Mouse (Mus musculus) myocyte (in vitro differentiated cells): ENCODE measurements around the gene Id3. TPM values are rescaled to one million over a fixed set of nuclear protein-coding genes. Genes with fewer than 3 reads are reported as not detected.

Source experiments
- H3K27me3 ChIP-seq: one replicate; pipeline ENCODE4 v1.6.1; 2011; ENCODE audit not compliant: control insufficient read depth, insufficient read depth, insufficient read length
- H3K36me3 ChIP-seq: one replicate; pipeline ENCODE4 v1.6.1; 2011; ENCODE audit not compliant: control insufficient read depth, insufficient read depth
- H3K4me2 ChIP-seq: one replicate; pipeline ENCODE4 v1.6.1; 2011; ENCODE audit warnings: low read depth, control low read depth
- H3K4me3 ChIP-seq: one replicate; pipeline ENCODE4 v1.5.1; 2011; ENCODE audit warnings: mild to moderate bottlenecking, control low read depth, moderate library complexity
- H3K79me2 ChIP-seq: one replicate; pipeline ENCODE4 v1.6.1; 2011; ENCODE audit not compliant: control insufficient read depth, insufficient read depth
- H3ac ChIP-seq: one replicate; pipeline ENCODE4 v1.6.1; 2011; ENCODE audit not compliant: control insufficient read depth, insufficient read length
- CEBPB ChIP-seq: IDR thresholded peaks from 2 replicates; pipeline ENCODE4 v1.6.1; 2011; ENCODE audit warnings: mild to moderate bottlenecking, moderate library complexity; ENCODE audit not compliant: poor library complexity, insufficient read depth, severe bottlenecking
- E2F4 ChIP-seq: IDR thresholded peaks from one replicate; pipeline ENCODE4 v1.6.1; 2011; ENCODE audit warnings: mild to moderate bottlenecking, control low read depth, moderate library complexity; ENCODE audit not compliant: insufficient read depth
- MAX ChIP-seq: IDR thresholded peaks from one replicate; pipeline ENCODE4 v1.6.1; 2011; ENCODE audit warnings: low read depth, mild to moderate bottlenecking, control low read depth
- MYOD1 ChIP-seq, 3 experiments: IDR thresholded peaks; one replicate each; pipeline ENCODE4 v1.6.1; 2011; ENCODE audit warnings: control low read depth in 2 of 3, low read depth in 2 of 3, mild to moderate bottlenecking in 2 of 3, moderate library complexity in 1 of 3; ENCODE audit not compliant: insufficient read length in 2 of 3, control insufficient read depth in 1 of 3
- MYOG ChIP-seq, 3 experiments: IDR thresholded peaks; one replicate each; pipeline ENCODE4 v1.6.1; 2011; ENCODE audit warnings: control low read depth in 2 of 3, low read depth in 2 of 3, mild to moderate bottlenecking in 2 of 3; ENCODE audit not compliant: insufficient read length in 2 of 3, control insufficient read depth in 1 of 3, insufficient read depth in 1 of 3
- POLR2A ChIP-seq: IDR thresholded peaks from one replicate; pipeline ENCODE4 v1.6.1; 2011; ENCODE audit warnings: low read depth, mild to moderate bottlenecking, control low read depth, moderate library complexity; ENCODE audit not compliant: insufficient read length
- POLR2AphosphoS2 ChIP-seq: IDR thresholded peaks from one replicate; pipeline ENCODE4 v1.6.1; 2011; ENCODE audit warnings: low read depth, control low read depth; ENCODE audit not compliant: insufficient read length
- REST ChIP-seq: IDR thresholded peaks from one replicate; pipeline ENCODE4 v1.6.1; 2011; ENCODE audit warnings: mild to moderate bottlenecking, control low read depth, moderate library complexity; ENCODE audit not compliant: insufficient read depth, insufficient read length
- SRF ChIP-seq: IDR thresholded peaks from one replicate; pipeline ENCODE4 v1.6.1; 2011; ENCODE audit warnings: low read depth; ENCODE audit not compliant: control insufficient read depth, insufficient read length
- TCF12 ChIP-seq: IDR thresholded peaks from one replicate; pipeline ENCODE4 v1.6.1; 2011; ENCODE audit warnings: mild to moderate bottlenecking, control low read depth; ENCODE audit not compliant: poor library complexity, insufficient read depth, severe bottlenecking
- TCF3 ChIP-seq: IDR thresholded peaks from one replicate; pipeline ENCODE4 v1.6.1; 2011; ENCODE audit warnings: low read depth, control low read depth; ENCODE audit not compliant: insufficient read length
- USF1 ChIP-seq: IDR thresholded peaks from one replicate; pipeline ENCODE4 v1.6.1; 2011; ENCODE audit warnings: low read depth, mild to moderate bottlenecking, control low read depth, moderate library complexity
- polyA plus RNA-seq: library from polyadenylated mRNA; unstranded; fragments of >200 nt; fragmentation: generic; extraction: Trizol; gene quantifications from one replicate; pipeline ENCODE4 v1.2.1, GENCODE M21; 2012; ENCODE audit warnings: missing spikeins

The Id3 gene
- polyA plus RNA-seq, 1 experiment: 15.2 TPM

- peak overlapping the region; percentile 98 for H3K4me3 ChIP-seq
- no peak overlapping the region for H3ac ChIP-seq
These were observed 28.2 kb downstream of the Id3 start for GRCm38 (mm10) chr4:136171455-136171854.

GRCm38 (mm10) chr4:136172011-136172541, 28.8 kb downstream of the Id3 start, which contains the start of gene E2f2:
E2f2 (plus strand) TSS chr4:136172394.
- Histone ChIP-seq H3ac (peak within 1 kb of the TSS; percentile 97), H3K36me3 (peaks cover 7% of the 10 kb centered on the region), H3K4me3 (peak within 1 kb of the TSS; percentile 98), H3K79me2 (peaks cover 37% of the 10 kb centered on the region), H3K27me3 (no peaks in the 10 kb centered on the region), H3K4me2 (peak within 1 kb of the TSS; percentile 98)
- TF ChIP-seq MYOD1 (IDR thresholded peaks at IDR 0.05; ENCODE audit: control insufficient read depth in 1 of 3, insufficient read length in 2 of 3, low read depth in 2 of 3) (no peak), REST (no peak), E2F4 (peak; percentile 76)

More at GRCm38 (mm10) chr4:136171455-136171854, 28.2 kb downstream of the Id3 start:
- Histone ChIP-seq H3K4me2 (peak overlapping the region; percentile 98), H3K36me3 (peaks cover 7% of the 10 kb centered on the region), H3K79me2 (peaks cover 35% of the 10 kb centered on the region), H3K27me3 (no peaks in the 10 kb centered on the region)
- no peak for TF ChIP-seq E2F4
- TF ChIP-seq CEBPB: no peak
- TF ChIP-seq USF1: no peak
- no peak for TF ChIP-seq POLR2AphosphoS2
- TF ChIP-seq MYOD1 (IDR thresholded peaks at IDR 0.05; ENCODE audit: control insufficient read depth in 1 of 3, insufficient read length in 2 of 3, low read depth in 2 of 3): no peak
- no peak for TF ChIP-seq MAX

- H3K27me3 ChIP-seq: no peaks in the 10 kb centered on the region
- H3K79me2 ChIP-seq: peaks cover 37% of the 10 kb centered on the region
- H3K36me3 ChIP-seq: peaks cover 7% of the 10 kb centered on the region
- TF ChIP-seq MYOD1 (IDR thresholded peaks at IDR 0.05; ENCODE audit: control insufficient read depth in 1 of 3, insufficient read length in 2 of 3, low read depth in 2 of 3) (peak in 2 of 3 experiments; percentile 77 to 81), SRF (no peak), MYOG (IDR thresholded peaks at IDR 0.05; ENCODE audit: control insufficient read depth in 1 of 3, insufficient read depth in 1 of 3, insufficient read length in 2 of 3, low read depth in 2 of 3) (peak in 2 of 3 experiments; percentile 30 to 77), TCF12 (no peak), USF1 (no peak), TCF3 (peak; percentile 4), REST (no peak), MAX (no peak), CEBPB (no peak), POLR2AphosphoS2 (peak; percentile 3), POLR2A (peak; percentile 34), E2F4 (no peak)
- H3ac ChIP-seq: peak overlapping the region; percentile 97
- H3K4me2 ChIP-seq: peak overlapping the region; percentile 98
- peak overlapping the region; percentile 98 for H3K4me3 ChIP-seq
These were observed 29.4 kb downstream of the Id3 start for GRCm38 (mm10) chr4:136172542-136173209.

GRCm38 (mm10) chr4:136173210-136173715, 30.0 kb downstream of the Id3 start:
- Histone ChIP-seq H3K4me3 (peak overlapping the region; percentile 98), H3ac (peak overlapping the region; percentile 97), H3K36me3 (peaks cover 7% of the 10 kb centered on the region), H3K4me2 (peak overlapping the region; percentile 98), H3K27me3 (no peaks in the 10 kb centered on the region), H3K79me2 (peaks cover 37% of the 10 kb centered on the region)
- no peak for TF ChIP-seq CEBPB
- peak; percentile 33 for TF ChIP-seq POLR2A
- TF ChIP-seq USF1: no peak
- no peak for TF ChIP-seq E2F4
- TF ChIP-seq TCF3: no peak
- TF ChIP-seq REST: no peak
- peak in 1 of 3 experiments; percentile 6 for TF ChIP-seq MYOD1 (IDR thresholded peaks at IDR 0.05; ENCODE audit: control insufficient read depth in 1 of 3, insufficient read length in 2 of 3, low read depth in 2 of 3)
